Mouse (Mus musculus) mature B cell (primary cell): ENCODE data around the gene Srd5a1.
"Not testable (repeated sequence)": the region's sequence is repeated elsewhere in the genome, so short reads cannot be mapped to it uniquely, and the experiment has no call there.

Source experiments
- in situ Hi-C: fragments of 300-500 bp; cut with MboI; formaldehyde crosslinking; loops from 2 replicates; pipeline ENCODE4 v1.14.3; 2019

The Srd5a1 gene

GRCm38 (mm10) chr13:69611398-69612174, at the start of gene Srd5a1:
TSS of gene Srd5a1 (minus strand) at chr13:69611442.
- in situ Hi-C loops = loop anchor here (25.0 kb wide), 1 partner anchor 201 kb away; the partner anchor contains the start of gene Med10

- in situ Hi-C loops = no loop called here
These were observed 43.3 kb upstream of the Srd5a1 start for GRCm38 (mm10) chr13:69654508-69654907.

- in situ Hi-C loops = no loop called here
These were observed 35.2 kb upstream of the Srd5a1 start for GRCm38 (mm10) chr13:69646481-69646880.

DNA sequence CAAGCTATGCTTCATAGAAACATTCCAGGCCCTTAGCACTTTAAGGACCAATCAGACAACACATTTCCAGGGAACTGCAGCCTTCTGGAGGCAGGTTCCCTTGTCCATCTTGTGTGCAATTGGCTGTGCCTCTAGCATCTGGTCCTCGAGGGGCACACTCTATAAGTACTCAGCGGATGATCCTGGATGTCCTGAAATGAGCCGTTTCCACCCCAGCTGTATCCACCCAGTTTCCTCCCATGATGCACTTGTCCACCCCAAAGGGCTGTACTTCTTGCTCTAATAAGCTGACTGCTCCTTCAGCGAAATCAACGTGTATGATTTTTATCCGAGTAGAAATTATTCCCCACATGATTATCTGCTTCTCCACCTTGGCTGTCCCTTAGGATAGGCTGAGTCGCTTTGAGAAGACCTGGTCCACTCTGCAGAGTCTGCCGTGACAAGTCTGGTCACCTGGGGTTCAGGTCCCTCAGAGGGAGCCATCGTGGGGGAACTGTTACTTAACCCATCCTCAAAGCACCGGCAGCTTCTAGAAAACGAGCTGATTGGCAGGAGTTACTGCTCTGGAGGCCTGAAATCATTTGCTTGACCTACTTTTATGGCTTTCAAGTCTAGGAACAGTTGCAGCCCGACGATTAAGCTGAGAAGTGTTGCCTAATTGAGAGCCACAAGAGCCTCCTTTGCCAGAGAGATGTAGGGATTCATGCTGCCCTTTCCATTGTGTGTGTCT, 34.6 kb upstream of the Srd5a1 start:
- in situ Hi-C loops = no loop called here

GRCm38 (mm10) chr13:69644427-69645166, 33.4 kb upstream of the Srd5a1 start:
- in situ Hi-C loops = no loop called here

GRCm38 (mm10) chr13:69643937-69644336, 32.7 kb upstream of the Srd5a1 start:
- in situ Hi-C loops = no loop called here

DNA sequence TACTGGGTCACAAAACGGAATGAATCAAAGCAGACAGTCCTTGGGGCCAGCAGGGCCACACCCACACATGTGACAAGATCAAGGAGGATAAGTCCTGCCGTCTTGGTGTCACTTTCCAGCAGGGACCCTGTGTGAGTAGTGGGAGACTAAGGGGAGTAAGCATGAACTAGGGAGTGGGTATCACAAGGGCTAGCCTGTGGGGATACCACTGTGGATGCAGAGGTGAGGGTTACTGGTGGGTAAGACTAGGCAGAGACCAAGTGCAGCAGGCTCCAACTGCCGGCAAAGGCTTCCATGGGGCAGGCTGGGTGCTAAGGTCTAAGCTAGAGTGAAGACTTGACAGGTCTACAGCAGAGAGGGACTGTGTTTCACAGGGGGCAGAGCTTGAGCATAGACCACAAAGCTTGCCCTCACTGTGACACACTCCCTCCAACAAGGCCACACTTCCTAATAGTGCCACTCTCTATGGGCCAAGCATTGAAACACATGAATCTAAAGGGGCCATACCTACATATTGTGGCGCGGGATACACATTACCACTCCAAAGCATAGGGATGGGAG, 31.5 kb upstream of the Srd5a1 start:
- in situ Hi-C loops = no loop called here

GRCm38 (mm10) chr13:69641017-69641416, 29.8 kb upstream of the Srd5a1 start:
- in situ Hi-C loops = no loop called here

- in situ Hi-C loops = no loop called here
These were observed 29.3 kb upstream of the Srd5a1 start for GRCm38 (mm10) chr13:69640541-69640940.

DNA sequence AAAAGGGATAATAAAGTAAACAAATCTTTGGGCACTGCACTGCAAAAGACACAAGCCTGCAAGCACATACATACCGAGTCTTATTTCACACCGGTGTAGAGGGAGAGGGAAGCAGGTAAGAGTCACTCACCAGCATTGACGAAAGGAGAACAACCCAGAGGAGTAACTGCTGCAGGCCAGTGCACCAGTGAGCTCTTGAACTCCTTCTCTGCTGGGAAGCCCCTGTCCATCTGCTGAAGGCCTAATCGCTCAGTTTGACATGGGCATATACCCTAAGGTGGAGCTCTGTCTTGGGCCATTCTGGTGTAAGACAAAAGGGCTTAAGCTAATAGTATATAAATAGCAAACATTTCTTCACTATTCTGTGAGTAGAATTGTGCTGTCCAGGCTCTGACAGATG, 28.9 kb upstream of the Srd5a1 start:
- in situ Hi-C loops = no loop called here

GRCm38 (mm10) chr13:69639251-69639650, 28.0 kb upstream of the Srd5a1 start:
- in situ Hi-C loops = no loop called here

GRCm38 (mm10) chr13:69638108-69638626, 26.9 kb upstream of the Srd5a1 start:
- in situ Hi-C loops = no loop called here

GRCm38 (mm10) chr13:69637657-69638056, 26.4 kb upstream of the Srd5a1 start:
- in situ Hi-C loops = no loop called here

DNA sequence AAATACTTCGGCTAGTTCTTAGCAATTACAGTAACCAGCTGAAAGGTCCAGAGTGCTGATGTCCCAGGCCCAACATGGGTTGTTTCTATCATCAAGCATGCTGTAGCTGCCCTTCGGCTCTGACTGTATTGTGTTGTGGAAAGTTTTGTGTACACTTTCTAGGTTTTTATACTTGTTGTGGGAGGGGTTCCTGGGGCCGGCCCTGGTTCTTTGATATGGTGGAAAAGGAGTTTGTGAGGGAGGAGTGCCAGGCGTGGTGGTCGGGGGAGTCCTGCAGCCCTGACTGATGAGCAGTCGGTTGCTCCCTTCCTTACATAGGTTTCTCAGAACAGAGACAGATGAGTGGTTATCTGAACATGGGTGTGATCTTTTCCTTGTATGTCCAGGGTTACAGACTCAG, 25.6 kb upstream of the Srd5a1 start:
- in situ Hi-C loops = no loop called here

GRCm38 (mm10) chr13:69636375-69636774, 25.1 kb upstream of the Srd5a1 start:
- in situ Hi-C loops = no loop called here

- in situ Hi-C loops = not testable (repeated sequence)
These were observed 24.6 kb upstream of the Srd5a1 start for GRCm38 (mm10) chr13:69635836-69636235.

DNA sequence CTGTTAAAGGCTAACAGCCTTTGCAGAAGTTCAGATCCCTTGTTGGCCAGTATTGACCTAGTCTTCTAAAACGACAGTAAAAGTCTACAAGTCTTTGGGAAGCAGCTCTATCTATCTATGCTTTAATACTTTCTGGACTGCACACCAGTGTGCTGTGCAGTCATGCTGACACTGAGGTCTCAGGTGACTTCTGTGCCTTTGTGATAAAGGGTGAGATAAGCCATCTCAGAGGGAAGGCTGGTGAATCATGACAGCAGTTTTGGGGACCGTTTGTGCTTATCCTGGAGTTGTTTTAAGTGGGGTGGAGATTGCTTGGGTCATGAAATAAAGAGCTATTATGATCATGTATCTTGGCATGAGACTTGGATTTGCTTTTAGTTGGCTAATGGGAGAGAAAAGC, 22.7 kb upstream of the Srd5a1 start:
- in situ Hi-C loops = no loop called here

GRCm38 (mm10) chr13:69633551-69633950, 22.3 kb upstream of the Srd5a1 start:
- in situ Hi-C loops = no loop called here

- in situ Hi-C loops = no loop called here
These were observed 20.4 kb upstream of the Srd5a1 start for GRCm38 (mm10) chr13:69631659-69632058.

DNA sequence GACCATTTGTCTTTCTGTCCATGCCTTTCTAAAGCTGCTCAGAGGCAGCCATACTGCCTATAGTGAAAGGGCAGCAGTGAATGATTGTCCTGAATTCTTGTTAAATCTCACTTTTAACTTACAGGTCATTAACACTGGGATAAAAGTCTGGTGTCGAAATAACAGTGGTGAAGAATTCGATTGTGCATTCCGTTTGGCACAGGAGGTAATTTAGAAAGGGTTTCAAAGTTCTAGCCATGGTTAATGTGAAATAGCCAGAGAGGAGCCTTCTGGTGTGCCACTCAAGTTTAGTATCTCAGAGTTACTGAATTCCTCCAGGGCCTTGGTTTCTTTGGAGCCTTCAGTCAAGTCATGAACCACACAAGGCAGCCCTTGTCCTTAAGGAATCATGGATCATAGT, 19.9 kb upstream of the Srd5a1 start:
- in situ Hi-C loops = no loop called here

DNA sequence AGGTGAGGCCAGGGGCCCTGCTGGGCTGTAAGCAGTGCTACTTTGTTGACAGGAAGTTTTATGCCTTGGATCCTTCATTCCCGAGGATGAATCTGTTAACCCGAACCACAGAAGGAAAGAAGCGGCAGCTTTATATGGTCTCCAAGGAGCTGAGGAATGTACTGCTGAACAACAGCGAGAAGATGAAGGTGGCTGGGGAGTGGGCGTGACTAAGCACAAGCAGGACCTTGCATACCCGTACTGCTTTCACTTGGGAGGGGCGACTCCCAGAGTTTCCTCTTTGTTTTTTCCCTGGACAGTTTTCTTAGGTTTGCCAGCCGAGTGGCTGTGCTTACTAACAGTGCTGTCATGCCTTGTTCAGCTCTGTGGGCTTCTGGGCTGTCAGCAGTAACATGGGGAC, 19.3 kb upstream of the Srd5a1 start:
- in situ Hi-C loops = no loop called here

- in situ Hi-C loops = no loop called here
These were observed 16.7 kb upstream of the Srd5a1 start for GRCm38 (mm10) chr13:69627941-69628340.
